ENCODE assay signal across 13 mouse cellular contexts in the genomic region with DNA sequence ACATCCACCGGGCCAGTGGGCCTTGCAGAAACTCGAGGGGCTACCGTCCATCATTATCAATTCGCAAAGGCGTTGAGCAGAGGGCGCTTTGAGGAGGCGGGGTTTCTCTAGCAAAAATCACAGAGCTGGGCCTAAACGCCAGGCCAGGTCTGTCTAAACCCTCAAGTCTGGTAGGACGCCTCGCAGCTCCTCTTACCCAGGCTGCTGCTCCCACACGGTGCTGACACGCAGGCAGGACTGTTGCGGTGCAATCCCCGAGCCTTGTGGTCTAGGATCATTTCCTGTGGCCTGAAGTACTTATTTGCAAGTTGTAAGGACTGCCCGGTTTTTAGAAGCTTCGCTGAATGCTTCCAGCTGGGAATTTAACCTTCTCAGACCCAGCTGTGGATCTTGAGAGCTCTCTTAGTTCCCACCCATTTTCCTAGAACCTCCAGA. TPM values are rescaled to one million over a fixed set of nuclear protein-coding genes. Genes with fewer than 3 reads are reported as not detected.
DNase-seq lines count a peak whose midpoint lies in the region; ATAC-seq and TF ChIP-seq lines count a peak whose summit lies in the region.
"Had no signal": no experiment of that assay in that cellular context is flagged by ENCODE, and none has a peak within 500 bp of the region (broad histone marks: within the 10 kb centered on the region; RNA-seq: fewer than 3 reads in every experiment).

No protein-coding gene starts in this region.

- H3K36me3 ChIP-seq in kidney, embryonic 14.5 days (ENCODE audit: control insufficient read depth, insufficient read depth, low read length): no peaks in the 10 kb centered on the region
- no peaks in the 10 kb centered on the region for H3K36me3 ChIP-seq in ES-E14 (ENCODE audit: control insufficient read depth, insufficient read depth, low read length, poor library complexity, severe bottlenecking)
- no peaks in the 10 kb centered on the region for H3K36me3 ChIP-seq in embryonic facial prominence, embryonic 11.5 days (replicated peaks; ENCODE audit: control insufficient read depth, insufficient read depth, low read depth, low read length)
- H3K36me3 ChIP-seq in limb, embryonic 10.5 days: no peaks in the 10 kb centered on the region
- H3K36me3 ChIP-seq: G1E had no signal

- peak overlapping the region; percentile 83; the same call in 1 of the 2 replicates for H3K27ac ChIP-seq in kidney, embryonic 14.5 days (ENCODE audit: low read depth, low read length)
- H3K27ac ChIP-seq in ES-E14 (ENCODE audit: insufficient read depth, low read depth, low read length, poor library complexity, severe bottlenecking): no peak overlapping the region
- H3K27ac ChIP-seq in embryonic facial prominence, embryonic 11.5 days (replicated peaks; ENCODE audit: low read depth, low read length): peak overlapping the region; percentile 47
- peak overlapping the region; percentile 90 for H3K27ac ChIP-seq in limb, embryonic 10.5 days

- H3K4me2 ChIP-seq in kidney, embryonic 14.5 days (replicated peaks; ENCODE audit: low read depth, low read length): no peak overlapping the region
- no peak overlapping the region for H3K4me2 ChIP-seq in embryonic facial prominence, embryonic 11.5 days (ENCODE audit: low read depth, low read length)

- peak overlapping the region; percentile 18; the same call in 1 of the 2 replicates for H3K9ac ChIP-seq in kidney, embryonic 14.5 days (ENCODE audit: low read depth, low read length)
- peak overlapping the region; percentile 24; the same call in 1 of the 2 replicates for H3K9ac ChIP-seq in ES-E14 (ENCODE audit: insufficient read depth, low read depth, low read length, poor library complexity, severe bottlenecking)
- no peak overlapping the region for H3K9ac ChIP-seq in embryonic facial prominence, embryonic 11.5 days (replicated peaks; ENCODE audit: low read length)

- no peaks in the 10 kb centered on the region for H3K9me3 ChIP-seq in kidney, embryonic 14.5 days (ENCODE audit: control insufficient read depth, low read length)
- H3K9me3 ChIP-seq in ES-E14 (ENCODE audit: control insufficient read depth, insufficient read depth, low read depth, low read length): no peaks in the 10 kb centered on the region
- H3K9me3 ChIP-seq in embryonic facial prominence, embryonic 11.5 days (replicated peaks; ENCODE audit: control insufficient read depth, low read length): no peaks in the 10 kb centered on the region
- H3K9me3 ChIP-seq in limb, embryonic 10.5 days (replicated peaks): no peaks in the 10 kb centered on the region
- H3K9me3 ChIP-seq: G1E had no signal

- no peak for DNase-seq in kidney, adult 8-10 months
- DNase-seq in ES-E14 (ENCODE audit: low read depth, low spot score): no peak
- DNase-seq in embryonic facial prominence, embryonic 11.5 days (ENCODE audit: low spot score): no peak
- peak; percentile 47 for DNase-seq in limb, embryonic 10.5 days (ENCODE audit: low spot score)
- DNase-seq in adrenal gland, adult 18-20 months (ENCODE audit: low spot score in 2 of 2): no peak
- DNase-seq in gastrocnemius, adult 8-10 months (ENCODE audit: low spot score in 2 of 2): no peak
- no peak for DNase-seq in urinary bladder, postnatal 14 days (ENCODE audit: low spot score)
- DNase-seq: adrenal gland, postnatal 14 days; cerebellum, adult 9-11 months; heart, postnatal 36 days; thymus, postnatal 25 days had no signal

- H3K27me3 ChIP-seq in kidney, embryonic 14.5 days (ENCODE audit: control insufficient read depth, insufficient read depth, low read length): no peaks in the 10 kb centered on the region
- H3K27me3 ChIP-seq in embryonic facial prominence, embryonic 11.5 days (ENCODE audit: control insufficient read depth, insufficient read depth, low read length): no peaks in the 10 kb centered on the region
- peaks cover 100% of the 10 kb centered on the region for H3K27me3 ChIP-seq in limb, embryonic 10.5 days (ENCODE audit: low read depth, poor library complexity, severe bottlenecking)

- peaks cover 4% of the 10 kb centered on the region; the same call in 1 of the 2 replicates for H3K4me1 ChIP-seq in kidney, embryonic 14.5 days (ENCODE audit: control insufficient read depth, insufficient read depth, low read length)
- 0 out of 4 replicates have a peak, but pooled peaks cover 0 to 6% of the 10 kb centered on the region in 2 experiments for H3K4me1 ChIP-seq in ES-E14 (ENCODE audit: control insufficient read depth in 2 of 2, insufficient read depth in 2 of 2, low read length in 2 of 2, poor library complexity in 1 of 2)
- peaks cover 3% of the 10 kb centered on the region; the same call in 1 of the 2 replicates for H3K4me1 ChIP-seq in embryonic facial prominence, embryonic 11.5 days (ENCODE audit: control insufficient read depth, insufficient read depth, low read length)
- H3K4me1 ChIP-seq in limb, embryonic 10.5 days: peaks cover 33% of the 10 kb centered on the region

- in situ Hi-C loops in ES-E14 (cut with MboI; ENCODE audit: low sequenced_read_pairs in 2 of 2, unreplicated experiment in 2 of 2): no loop called here

- ATAC-seq in kidney, embryonic 14.5 days (ENCODE audit: low FRiP score, low TSS enrichment): peak; percentile 69
- 0 out of 2 replicates have a peak, but pooled peaks have one; percentile 32 for ATAC-seq in embryonic facial prominence, embryonic 11.5 days (replicated peaks; ENCODE audit: insufficient number of reproducible peaks, low FRiP score, low TSS enrichment, low read depth)

- WGBS in kidney, embryonic 14.5 days: 48% methylated on average over 16 of the region's 16 CpGs
- WGBS in embryonic facial prominence, embryonic 11.5 days: 26% methylated on average over 16 of the region's 16 CpGs
- 18% methylated on average over 16 of the region's 16 CpGs for WGBS in limb, embryonic 10.5 days

- no peak overlapping the region for H3K4me3 ChIP-seq in kidney, embryonic 14.5 days (ENCODE audit: low read length)
- no peak overlapping the region for H3K4me3 ChIP-seq in ES-E14 (ENCODE audit: insufficient read depth in 1 of 2, low read depth in 1 of 2, low read length in 2 of 2, poor library complexity in 1 of 2, severe bottlenecking in 1 of 2)
- no peak overlapping the region for H3K4me3 ChIP-seq in embryonic facial prominence, embryonic 11.5 days (ENCODE audit: low read depth, low read length)
- H3K4me3 ChIP-seq in limb, embryonic 10.5 days: peak overlapping the region; percentile 19; the same call in 1 of the 2 replicates

TF ChIP-seq in ES-E14, 5 proteins besides CTCF, POLR2A, EP300 and RAD21:
- TF ChIP-seq ZC3H11A (IDR thresholded peaks at IDR 0.05; ENCODE audit: borderline replicate concordance, low read depth, low read length) (no peak), ZNF384 (IDR thresholded peaks at IDR 0.05; ENCODE audit: low read depth, low read length) (no peak), CHD2 (IDR thresholded peaks at IDR 0.05; ENCODE audit: low read depth, low read length) (no peak), MAFK (IDR thresholded peaks at IDR 0.05; ENCODE audit: insufficient read depth, low read depth, low read length) (no peak)
TF ChIP-seq in ES-E14: peak in this region for 0.

RNA-seq across cellular contexts. Expression of a gene that starts 27.5 kb away (rescaled TPM):
- 137 and 176 TPM in 2 replicates for polyA plus RNA-seq in kidney, embryonic 14.5 days (2014; fragmentation: Nextera tagmentation; extraction: Ambion mirVana)
- total RNA-seq in ES-E14 (2012; rRNA removed): 28.8 and 36.1 TPM in 2 replicates
- 193 and 197 TPM in 2 replicates for polyA plus RNA-seq in embryonic facial prominence, embryonic 11.5 days (2014; fragmentation: Nextera tagmentation; extraction: Ambion mirVana)
- 175 and 184 TPM in 2 replicates for polyA plus RNA-seq in limb, embryonic 10.5 days (2016; fragmentation: Nextera tagmentation; extraction: Ambion mirVana)
- total RNA-seq in adrenal gland, adult 18-20 months (2021): 100 to 1,000 TPM; 164 to 177 TPM
- 10 to 100 TPM; 10.5 to 14.9 (median 13.6) TPM for total RNA-seq in gastrocnemius, adult 8-10 months (2022)
